Mouse (Mus musculus) embryonic facial prominence, embryonic 15.5 days (tissue): Measurements from ENCODE around the gene Fnip2. TPM values are rescaled to one million over a fixed set of nuclear protein-coding genes. Genes with fewer than 3 reads are reported as not detected.

Source experiments
- ATAC-seq: fragments of 200-750 bp; cut with Nextera tagmentation; 2 replicates; pipeline ENCODE4 v1.8.0; 2017; ENCODE audit warnings: low read depth, moderate TSS enrichment; ENCODE audit not compliant: insufficient number of reproducible peaks, low FRiP score, low TSS enrichment
- H3K27ac ChIP-seq: fragments of 300-500 bp; sonication (generic); replicated peaks from 2 replicates; pipeline ENCODE4 v1.5.1; 2015; ENCODE audit warnings: mild to moderate bottlenecking, inconsistent platforms
- H3K27me3 ChIP-seq: fragments of 300-500 bp; sonication (generic); 2 replicates; pipeline ENCODE4 v1.6.1; 2015; ENCODE audit warnings: inconsistent platforms
- H3K36me3 ChIP-seq: fragments of 300-500 bp; sonication (generic); 2 replicates; pipeline ENCODE4 v1.6.1; 2015; ENCODE audit warnings: mild to moderate bottlenecking, inconsistent platforms
- H3K4me1 ChIP-seq: fragments of 300-500 bp; sonication (generic); 2 replicates; pipeline ENCODE4 v1.6.1; 2015; ENCODE audit warnings: inconsistent platforms
- H3K4me2 ChIP-seq: fragments of 300-500 bp; sonication (generic); replicated peaks from 2 replicates; pipeline ENCODE4 v1.6.1; 2015; ENCODE audit warnings: mild to moderate bottlenecking, inconsistent platforms
- H3K4me3 ChIP-seq: fragments of 300-500 bp; sonication (generic); replicated peaks from 2 replicates; pipeline ENCODE4 v1.5.1; 2015; ENCODE audit warnings: mild to moderate bottlenecking, inconsistent platforms
- H3K9ac ChIP-seq: fragments of 300-500 bp; sonication (generic); 2 replicates; pipeline ENCODE4 v1.6.1; 2015; ENCODE audit warnings: inconsistent platforms
- H3K9me3 ChIP-seq: fragments of 300-500 bp; sonication (generic); replicated peaks from 2 replicates; pipeline ENCODE4 v1.6.1; 2016; ENCODE audit warnings: inconsistent platforms
- WGBS: fragments of 180-500 bp; shearing (Covaris S2); methylation state at CpG from one replicate; pipeline ENCODE4 v1.1.7; 2015; 5-methylcytosine and 5-hydroxymethylcytosine counted together
- polyA plus RNA-seq: library from polyadenylated mRNA; unstranded; fragments of >200 nt; fragmentation: Nextera tagmentation; extraction: Ambion mirVana; gene quantifications from 2 replicates; pipeline ENCODE4 v1.2.1, GENCODE M21; 2015

The Fnip2 gene
- 3.5 and 3.7 TPM in 2 replicates for polyA plus RNA-seq

DNA sequence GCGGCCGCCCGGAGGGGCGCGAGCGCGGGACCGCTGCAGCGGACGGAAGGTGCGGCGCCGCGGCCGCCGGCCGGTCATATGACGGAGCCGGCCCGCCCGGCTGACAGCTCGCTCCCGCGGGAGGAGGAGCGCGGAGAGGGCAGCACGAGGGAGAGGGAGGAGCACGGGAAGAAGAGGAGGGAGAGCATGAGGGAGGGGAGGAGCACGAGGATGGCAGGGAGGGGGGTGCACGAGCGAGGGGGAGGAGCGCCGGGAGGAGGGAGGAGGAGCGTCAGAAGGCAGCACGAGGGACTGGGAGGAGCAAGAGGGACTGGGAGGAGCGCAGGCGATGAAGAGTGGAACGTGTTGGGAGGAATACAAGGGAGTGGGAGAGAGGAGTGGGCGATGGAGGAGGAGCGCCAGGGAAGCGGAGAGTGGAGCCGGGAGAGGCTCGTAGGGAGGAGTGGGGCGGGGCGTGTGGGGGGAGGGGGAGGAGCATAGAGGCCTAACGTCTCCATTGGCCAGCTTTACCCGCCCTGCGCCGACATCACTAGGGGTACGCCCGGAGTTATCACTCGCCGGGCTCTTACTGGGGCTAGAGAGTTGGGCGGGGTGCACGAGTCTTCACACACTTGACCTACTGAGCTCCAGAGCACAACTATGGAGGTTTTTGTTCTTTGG is at the start of gene Fnip2:
TSS of gene Fnip2 (minus strand) at position 94 of the 660 bp plus-strand sequence.
- WGBS: under 1% methylated on average over 53 of the region's 55 CpGs
- peak; percentile 94 for ATAC-seq
- H3K9ac ChIP-seq: peak within 1 kb of the TSS; percentile 69

DNA sequence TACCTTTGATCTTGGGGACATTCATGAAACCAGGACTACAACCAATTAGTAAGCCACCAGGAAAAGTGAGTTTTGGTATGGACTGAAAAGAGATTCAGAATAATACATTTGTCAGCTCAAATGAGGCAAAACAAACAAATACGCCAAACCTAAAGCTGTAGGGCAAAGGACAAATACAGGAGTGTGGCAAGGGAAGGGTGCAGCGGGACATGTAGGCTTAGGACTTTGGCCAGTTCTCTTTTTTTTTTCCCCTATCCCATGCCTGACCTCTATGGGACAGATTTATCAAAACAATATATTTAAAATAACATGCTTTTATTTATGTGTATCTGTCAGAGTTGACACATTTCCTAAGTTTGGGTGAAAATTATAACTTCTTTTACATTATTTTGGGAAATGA is 42.3 kb upstream of the Fnip2 start:
- no peaks in the 10 kb centered on the region for H3K9me3 ChIP-seq
- H3K9ac ChIP-seq: no peak overlapping the region
- H3K4me1 ChIP-seq: no peaks in the 10 kb centered on the region
- H3K27me3 ChIP-seq: no peaks in the 10 kb centered on the region
- no peak for ATAC-seq
- 93% methylated on average over 2 of the region's 2 CpGs for WGBS
- H3K36me3 ChIP-seq: peaks cover 39% of the 10 kb centered on the region
- no peak overlapping the region for H3K4me2 ChIP-seq
- H3K27ac ChIP-seq: no peak overlapping the region
- no peak overlapping the region for H3K4me3 ChIP-seq

More for the DNA sequence above, at the start of gene Fnip2:
- Histone ChIP-seq H3K36me3 (no peaks in the 10 kb centered on the region), H3K27me3 (no peaks in the 10 kb centered on the region), H3K4me1 (peaks cover 12% of the 10 kb centered on the region), H3K27ac (peak within 1 kb of the TSS; percentile 78), H3K4me2 (peak within 1 kb of the TSS; percentile 83), H3K4me3 (peak within 1 kb of the TSS; percentile 82), H3K9me3 (no peaks in the 10 kb centered on the region)

DNA sequence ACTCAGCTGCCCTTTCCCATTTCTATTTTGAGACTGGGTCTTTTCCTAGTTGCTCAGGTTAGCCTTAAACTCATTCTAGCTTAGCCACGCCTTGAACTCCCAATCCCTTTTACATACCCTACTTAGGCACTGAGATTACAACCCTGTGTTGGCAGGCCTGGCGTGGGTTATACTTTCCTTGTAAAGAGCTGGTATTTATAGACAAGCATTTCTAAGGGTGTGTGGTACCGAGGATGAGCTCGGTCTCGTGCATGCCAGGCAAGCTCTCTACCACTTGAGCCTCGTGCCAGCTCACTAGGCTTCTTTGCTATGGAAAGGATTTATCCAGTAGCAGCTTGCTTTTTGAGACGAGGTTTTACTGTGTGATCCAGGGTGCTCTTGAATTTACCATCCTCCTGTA is 27.9 kb upstream of the Fnip2 start:
- no peak for ATAC-seq
- WGBS: 87% methylated on average over 7 of the region's 7 CpGs
- peaks cover 50% of the 10 kb centered on the region for H3K36me3 ChIP-seq
- no peak overlapping the region for H3K27ac ChIP-seq
- no peaks in the 10 kb centered on the region for H3K9me3 ChIP-seq
- peaks cover 11% of the 10 kb centered on the region for H3K4me1 ChIP-seq
- H3K4me2 ChIP-seq: no peak overlapping the region
- no peak overlapping the region for H3K9ac ChIP-seq
- no peaks in the 10 kb centered on the region for H3K27me3 ChIP-seq
- no peak overlapping the region for H3K4me3 ChIP-seq

DNA sequence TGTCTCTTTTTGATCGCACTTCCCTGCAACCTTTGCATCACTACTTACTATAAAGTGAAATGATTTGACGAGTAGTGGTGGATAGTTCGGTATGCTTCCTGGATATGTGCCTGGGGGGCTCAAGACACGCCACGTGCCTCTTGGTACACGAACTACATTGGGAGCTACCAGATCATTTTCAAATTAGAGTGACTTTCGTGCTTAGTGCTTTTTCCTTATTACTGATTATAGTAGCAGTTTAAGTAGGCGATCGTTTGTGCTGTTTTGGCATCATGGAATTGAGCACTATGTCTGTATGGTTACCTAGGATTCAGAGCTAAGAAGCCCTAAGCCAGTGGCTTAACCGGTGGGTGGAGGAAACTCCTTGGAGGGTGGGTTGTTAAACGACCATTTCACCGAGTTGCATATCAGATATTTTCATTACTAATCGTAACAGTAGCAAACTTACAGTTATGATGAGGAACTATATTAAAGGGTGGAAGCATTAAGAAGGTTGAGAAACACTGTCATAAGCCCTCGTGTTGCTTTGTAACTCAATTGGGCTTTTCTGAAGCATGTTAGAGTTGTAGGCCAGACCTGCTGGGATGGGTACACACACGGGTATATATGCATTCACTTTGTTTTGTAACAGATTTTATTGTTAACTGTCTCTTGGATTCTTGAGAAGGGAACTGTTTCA is 24.3 kb upstream of the Fnip2 start:
- Histone ChIP-seq H3K4me2 (peak overlapping the region; percentile 58), H3K9me3 (no peaks in the 10 kb centered on the region), H3K27ac (peak overlapping the region; percentile 91), H3K36me3 (peaks cover 22% of the 10 kb centered on the region), H3K4me3 (peak overlapping the region; percentile 94), H3K9ac (peak overlapping the region; percentile 83), H3K27me3 (no peaks in the 10 kb centered on the region), H3K4me1 (peaks cover 11% of the 10 kb centered on the region)
- ATAC-seq: no peak
- WGBS: 4% methylated on average over 15 of the region's 15 CpGs

DNA sequence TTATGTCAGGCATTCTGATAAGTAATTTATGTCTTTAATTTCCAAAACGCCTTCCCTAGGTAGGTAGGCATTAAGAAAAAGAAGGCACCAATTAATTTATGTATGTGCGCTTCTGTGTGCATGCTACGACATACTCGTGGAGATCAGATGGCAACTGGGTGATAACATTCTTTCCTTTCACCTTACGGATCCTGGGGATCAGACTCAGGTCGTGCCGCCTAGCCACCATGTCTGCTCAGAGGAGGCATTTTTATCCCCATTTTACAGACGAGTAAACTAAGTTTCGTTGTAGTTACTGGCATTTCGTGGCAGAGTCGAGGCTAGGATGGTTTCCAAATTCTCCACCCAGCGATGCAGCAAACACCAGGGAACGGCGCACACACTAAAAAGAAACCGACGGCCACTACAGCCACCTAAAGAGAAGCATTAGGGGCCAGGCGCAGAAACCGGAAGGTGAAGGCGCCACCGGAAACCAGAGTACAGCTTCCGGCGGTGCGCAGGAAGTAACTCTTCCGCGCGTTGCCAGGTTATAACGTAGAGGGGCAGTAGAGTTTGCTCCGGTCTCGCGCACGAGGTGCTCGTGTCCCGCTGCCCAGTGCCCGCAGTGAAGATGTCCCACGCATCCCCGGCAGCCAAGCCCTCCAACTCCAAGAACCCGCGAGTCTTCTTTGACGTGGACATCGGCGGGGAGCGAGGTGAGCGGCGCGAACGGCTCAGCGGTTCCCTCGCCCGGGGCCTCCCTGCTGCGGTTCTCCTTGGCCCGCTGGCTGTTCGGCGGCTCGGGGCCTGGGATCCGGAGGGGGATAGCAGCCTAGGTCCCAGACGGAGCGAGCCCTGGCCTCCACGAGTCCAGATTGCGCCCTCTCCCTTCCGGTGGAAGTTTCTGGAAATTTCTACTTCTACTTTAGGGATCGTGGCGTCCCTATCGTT is 23.5 kb upstream of the Fnip2 start, which contains the start of gene Ppid:
TSS of gene Ppid (plus strand) at position 480 of the 930 bp plus-strand sequence.
- Histone ChIP-seq H3K9ac (peak within 1 kb of the TSS; percentile 83), H3K4me2 (peak within 1 kb of the TSS; percentile 58), H3K27me3 (no peaks in the 10 kb centered on the region), H3K36me3 (peaks cover 15% of the 10 kb centered on the region), H3K4me1 (peaks cover 11% of the 10 kb centered on the region), H3K9me3 (no peaks in the 10 kb centered on the region), H3K4me3 (peak within 1 kb of the TSS; percentile 94), H3K27ac (peak within 1 kb of the TSS; percentile 91)
- 2% methylated on average over 63 of the region's 63 CpGs for WGBS
- ATAC-seq: peak; percentile 85

DNA sequence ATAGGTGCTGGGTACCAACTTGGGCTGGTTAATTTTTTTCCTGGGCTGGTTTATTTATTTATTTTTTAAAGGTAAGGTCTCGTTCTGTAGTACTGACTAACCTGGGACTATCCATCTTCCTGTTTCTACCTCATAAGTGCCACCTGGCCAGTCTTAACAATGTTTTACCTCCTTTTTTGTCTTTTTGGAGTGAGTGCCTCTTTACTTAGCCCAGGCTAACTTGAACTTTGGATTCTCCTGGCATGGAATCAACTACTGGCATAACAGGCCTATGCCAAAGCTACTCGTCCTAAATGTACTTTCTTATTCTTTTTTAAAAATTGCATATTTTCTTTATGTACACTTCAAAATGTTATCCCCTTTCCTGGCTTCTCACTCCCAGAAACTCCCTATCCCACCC is 22.1 kb upstream of the Fnip2 start:
- H3K9me3 ChIP-seq: no peaks in the 10 kb centered on the region
- H3K4me1 ChIP-seq: peaks cover 11% of the 10 kb centered on the region
- H3K27me3 ChIP-seq: no peaks in the 10 kb centered on the region
- no peak overlapping the region for H3K9ac ChIP-seq
- H3K4me3 ChIP-seq: no peak overlapping the region
- no peak overlapping the region for H3K27ac ChIP-seq
- H3K4me2 ChIP-seq: no peak overlapping the region
- H3K36me3 ChIP-seq: 0 out of 2 replicates have a peak, but pooled peaks cover 3% of the 10 kb centered on the region
- no peak for ATAC-seq
- WGBS: 78% methylated on average over 2 of the region's 2 CpGs

DNA sequence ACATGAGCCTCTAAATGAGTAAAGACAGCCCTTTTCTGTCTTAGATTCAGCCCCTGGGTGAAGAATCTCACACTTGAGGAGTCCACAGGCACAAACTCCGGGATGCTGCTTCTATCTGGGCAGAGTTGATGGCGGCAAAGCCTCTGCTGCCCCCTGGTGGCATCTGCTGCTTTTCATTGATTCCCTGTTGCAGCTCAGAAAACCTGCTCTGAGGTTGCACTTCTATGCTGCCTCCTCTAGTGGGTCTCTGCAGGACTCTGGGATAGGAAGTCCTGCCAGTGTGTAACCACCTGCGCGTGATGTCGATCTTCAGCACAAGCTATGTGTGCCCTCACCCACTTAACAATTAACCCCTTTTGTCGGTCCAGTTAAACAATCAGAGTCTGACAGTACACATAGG is 19.2 kb upstream of the Fnip2 start:
- no peak overlapping the region for H3K9ac ChIP-seq
- WGBS: 4% methylated on average over 6 of the region's 6 CpGs
- H3K4me3 ChIP-seq: no peak overlapping the region
- H3K4me2 ChIP-seq: no peak overlapping the region
- no peak overlapping the region for H3K27ac ChIP-seq
- no peaks in the 10 kb centered on the region for H3K4me1 ChIP-seq
- no peaks in the 10 kb centered on the region for H3K27me3 ChIP-seq
- H3K9me3 ChIP-seq: no peaks in the 10 kb centered on the region
- ATAC-seq: peak; percentile 76
- no peaks in the 10 kb centered on the region for H3K36me3 ChIP-seq

DNA sequence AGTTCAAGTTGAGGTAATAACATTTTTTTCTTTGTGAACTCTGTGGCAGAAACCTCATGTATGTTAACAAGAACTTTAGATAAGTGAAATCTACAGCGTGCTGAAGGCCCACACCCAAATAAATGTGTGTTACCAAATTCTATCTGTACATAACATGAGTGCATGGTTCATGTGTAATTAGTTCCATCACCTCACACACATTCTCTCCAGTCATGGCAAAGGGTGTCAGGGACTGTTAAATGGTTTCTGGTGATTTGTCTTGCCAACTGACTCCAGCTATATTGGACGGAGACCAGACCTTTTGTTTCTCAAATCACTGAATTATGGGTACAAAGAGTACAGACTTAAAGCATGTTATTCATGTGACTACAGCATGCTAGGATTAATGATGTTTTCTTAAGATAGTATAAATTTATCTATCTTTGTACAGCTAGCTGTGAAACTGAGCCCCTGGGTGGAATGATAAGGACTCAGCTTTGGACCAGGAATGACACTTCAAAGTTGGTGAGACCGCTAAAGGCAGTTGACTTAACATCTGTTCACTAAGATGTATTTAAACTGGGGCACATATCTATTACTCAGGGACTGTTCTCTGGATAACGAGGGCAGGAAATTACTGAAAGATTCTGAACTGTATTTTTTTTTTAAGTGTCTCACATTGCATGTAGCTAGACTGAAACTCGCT is 12.4 kb upstream of the Fnip2 start:
- Histone ChIP-seq H3K9ac (no peak overlapping the region), H3K27ac (no peak overlapping the region), H3K4me1 (0 out of 2 replicates have a peak, but pooled peaks cover 4% of the 10 kb centered on the region), H3K4me3 (no peak overlapping the region), H3K9me3 (no peaks in the 10 kb centered on the region), H3K4me2 (no peak overlapping the region), H3K36me3 (no peaks in the 10 kb centered on the region), H3K27me3 (no peaks in the 10 kb centered on the region)
- WGBS: 72% methylated on average over 5 of the region's 5 CpGs
- no peak for ATAC-seq

DNA sequence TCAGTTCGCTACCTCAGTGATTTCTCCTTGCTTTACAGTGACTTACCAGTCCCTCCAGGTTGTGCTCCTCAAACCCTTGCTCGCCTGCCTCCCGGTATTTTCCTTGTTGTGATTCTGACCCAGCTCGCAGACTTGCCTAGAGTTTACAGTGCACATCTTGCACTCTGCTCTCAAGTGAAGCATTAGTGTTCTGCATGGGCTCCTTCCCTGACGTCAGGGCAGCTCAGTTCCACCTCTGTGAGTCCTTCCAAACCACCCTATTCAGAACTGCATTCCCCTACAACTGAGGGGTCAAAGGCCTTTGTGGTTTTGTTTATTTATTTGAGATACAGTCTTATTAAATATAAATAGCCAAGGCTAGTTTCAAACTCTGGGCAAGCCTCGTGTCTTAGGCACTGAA is 10.6 kb upstream of the Fnip2 start:
- Histone ChIP-seq H3K4me1 (0 out of 2 replicates have a peak, but pooled peaks cover 4% of the 10 kb centered on the region), H3K9me3 (no peaks in the 10 kb centered on the region), H3K4me2 (no peak overlapping the region), H3K27me3 (no peaks in the 10 kb centered on the region), H3K27ac (no peak overlapping the region), H3K36me3 (no peaks in the 10 kb centered on the region), H3K9ac (no peak overlapping the region), H3K4me3 (no peak overlapping the region)
- 77% methylated on average over 6 of the region's 6 CpGs for WGBS
- no peak for ATAC-seq

DNA sequence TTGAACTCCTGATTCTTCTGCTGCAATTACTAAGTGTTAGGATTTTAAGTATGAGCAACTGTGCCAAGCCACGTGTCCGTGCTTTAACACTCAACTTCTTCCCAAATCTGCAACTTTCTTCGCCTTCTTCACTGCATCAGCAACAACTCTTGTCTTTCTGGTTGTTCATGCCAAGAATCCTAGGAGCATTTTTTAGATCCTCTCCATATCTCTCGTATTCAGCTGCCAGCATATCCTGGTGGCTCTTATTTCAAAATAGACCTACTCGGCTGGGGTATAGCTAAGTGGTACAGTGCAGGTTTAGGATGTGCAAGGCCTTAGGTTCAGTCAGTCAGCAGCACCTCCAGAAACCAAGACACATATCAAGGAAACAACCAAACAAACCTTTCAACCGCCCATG is 10.0 kb upstream of the Fnip2 start:
- no peak for ATAC-seq
- Histone ChIP-seq H3K36me3 (no peaks in the 10 kb centered on the region), H3K4me3 (no peak overlapping the region), H3K4me1 (0 out of 2 replicates have a peak, but pooled peaks cover 4% of the 10 kb centered on the region), H3K27me3 (no peaks in the 10 kb centered on the region), H3K9me3 (no peaks in the 10 kb centered on the region), H3K4me2 (no peak overlapping the region), H3K9ac (no peak overlapping the region), H3K27ac (no peak overlapping the region)
- 82% methylated on average over 6 of the region's 6 CpGs for WGBS
